Comparison of ENCODE assay signal across 8 mouse cellular contexts in genomic region chr16:93831627-93832395, GRCm38 (mm10). TPM values are rescaled to one million over a fixed set of nuclear protein-coding genes. Genes with fewer than 3 reads are reported as not detected.
A peak's percentile ranks its signal among the peaks of the same experiment; 100 is the strongest.
DNase-seq lines count a peak whose midpoint lies in the region; ATAC-seq and TF ChIP-seq lines count a peak whose summit lies in the region.

Gene Morc3 (plus strand): TSS chr16:93832121.

- peak; percentile 98 for ATAC-seq in forebrain, embryonic 12.5 days (ENCODE audit: low FRiP score)
- peak; percentile 97 for ATAC-seq in heart, postnatal 0 days (ENCODE audit: insufficient read depth, low read depth)
- ATAC-seq in liver, embryonic 16.5 days (ENCODE audit: low read depth), result peak; percentile 95
- ATAC-seq in neural tube, embryonic 13.5 days (ENCODE audit: low read depth), result peak; percentile 96

- no peak for TF ChIP-seq CTCF in E14TG2a.4 (conservative IDR thresholded peaks at IDR 0.05; ENCODE audit: low read length)
- no peak for TF ChIP-seq CTCF in heart, postnatal 0 days (IDR thresholded peaks at IDR 0.05; ENCODE audit: low read depth)
- no peak for TF ChIP-seq CTCF in testis, adult 2 months (IDR thresholded peaks at IDR 0.05; ENCODE audit: control insufficient read depth, insufficient read depth, insufficient replicate concordance, low read depth, low read length)

- TF ChIP-seq EP300 in heart, postnatal 0 days (IDR thresholded peaks at IDR 0.05; ENCODE audit: low read depth), result 0 out of 2 replicates have a peak, but pooled peaks have one; percentile 51

- peaks cover 14% of the 10 kb centered on the region for H3K9me3 ChIP-seq in E14TG2a.4 (ENCODE audit: low read length)
- H3K9me3 ChIP-seq in forebrain, embryonic 12.5 days, result no peaks in the 10 kb centered on the region
- H3K9me3 ChIP-seq in heart, postnatal 0 days (replicated peaks; ENCODE audit: control insufficient read depth, low read length), result no peaks in the 10 kb centered on the region
- no peaks in the 10 kb centered on the region for H3K9me3 ChIP-seq in liver, embryonic 16.5 days (replicated peaks; ENCODE audit: control insufficient read depth, low read length)
- H3K9me3 ChIP-seq in neural tube, embryonic 13.5 days, result no peaks in the 10 kb centered on the region

- DNase-seq in c-Kit-positive CD71-positive TER-119-positive erythroid progenitor cells, embryonic 14.5 days (ENCODE audit: low spot score), result peak; percentile 100
- DNase-seq in heart, postnatal 0 days (ENCODE audit: low spot score), result peak; percentile 98
- peak; percentile 100 for DNase-seq in kidney, postnatal 4 days

- H3K36me3 ChIP-seq in E14TG2a.4 (ENCODE audit: insufficient read depth, low read length), result peaks cover 41% of the 10 kb centered on the region
- no peaks in the 10 kb centered on the region; the same call in 1 of the 2 replicates for H3K36me3 ChIP-seq in forebrain, embryonic 12.5 days (replicated peaks)
- no peaks in the 10 kb centered on the region for H3K36me3 ChIP-seq in heart, postnatal 0 days (replicated peaks; ENCODE audit: control insufficient read depth, insufficient read depth, low read length)
- no peaks in the 10 kb centered on the region for H3K36me3 ChIP-seq in liver, embryonic 16.5 days (ENCODE audit: control insufficient read depth, insufficient read depth)
- H3K36me3 ChIP-seq in neural tube, embryonic 13.5 days, result no peaks in the 10 kb centered on the region
- H3K36me3 ChIP-seq in testis, adult 2 months (ENCODE audit: control insufficient read depth, insufficient read depth, low read length), result no peaks in the 10 kb centered on the region

- H3K4me1 ChIP-seq in E14TG2a.4 (replicated peaks; ENCODE audit: low read depth, low read length), result peaks cover 66% of the 10 kb centered on the region
- peaks cover 13% of the 10 kb centered on the region for H3K4me1 ChIP-seq in forebrain, embryonic 12.5 days
- H3K4me1 ChIP-seq in heart, postnatal 0 days (ENCODE audit: control insufficient read depth, insufficient read depth), result peaks cover 15% of the 10 kb centered on the region
- H3K4me1 ChIP-seq in liver, embryonic 16.5 days (ENCODE audit: control insufficient read depth, low read depth, low read length), result peaks cover 27% of the 10 kb centered on the region
- peaks cover 20% of the 10 kb centered on the region for H3K4me1 ChIP-seq in neural tube, embryonic 13.5 days (replicated peaks)
- peaks cover 9% of the 10 kb centered on the region for H3K4me1 ChIP-seq in testis, adult 2 months (ENCODE audit: control insufficient read depth, insufficient read depth, low read length)

- no peaks in the 10 kb centered on the region for H3K27me3 ChIP-seq in E14TG2a.4 (ENCODE audit: insufficient read depth, low read length)
- 0 out of 2 replicates have a peak, but pooled peaks cover 4% of the 10 kb centered on the region for H3K27me3 ChIP-seq in forebrain, embryonic 12.5 days
- H3K27me3 ChIP-seq in heart, postnatal 0 days (ENCODE audit: control insufficient read depth, insufficient read depth, low read length), result no peaks in the 10 kb centered on the region
- no peaks in the 10 kb centered on the region for H3K27me3 ChIP-seq in liver, embryonic 16.5 days (ENCODE audit: control insufficient read depth, insufficient read depth, low read depth, low read length)
- H3K27me3 ChIP-seq in neural tube, embryonic 13.5 days, result no peaks in the 10 kb centered on the region
- H3K27me3 ChIP-seq in testis, adult 2 months (ENCODE audit: control insufficient read depth, insufficient read depth, low read length), result no peaks in the 10 kb centered on the region

- TF ChIP-seq POLR2A in testis, adult 2 months (IDR thresholded peaks at IDR 0.05; ENCODE audit: control insufficient read depth, low read depth, low read length), result peak; percentile 100

- H3K9ac ChIP-seq in forebrain, embryonic 12.5 days, result peak within 1 kb of the TSS; percentile 97
- peak within 1 kb of the TSS; percentile 95 for H3K9ac ChIP-seq in heart, postnatal 0 days (replicated peaks; ENCODE audit: low read depth, low read length)
- peak within 1 kb of the TSS; percentile 94 for H3K9ac ChIP-seq in liver, embryonic 16.5 days (ENCODE audit: low read depth, low read length)
- H3K9ac ChIP-seq in neural tube, embryonic 13.5 days, result peak within 1 kb of the TSS; percentile 95

- 12% methylated on average over 53 of the region's 55 CpGs for WGBS in forebrain, embryonic 12.5 days
- WGBS in heart, postnatal 0 days, result 12% methylated on average over 52 of the region's 55 CpGs
- WGBS in liver, embryonic 16.5 days (ENCODE audit: insufficient replicate concordance), result 12% methylated on average over 55 of the region's 55 CpGs
- WGBS in neural tube, embryonic 13.5 days, result 11% methylated on average over 54 of the region's 55 CpGs

- peak within 1 kb of the TSS; percentile 77 for H3K4me2 ChIP-seq in forebrain, embryonic 12.5 days
- peak within 1 kb of the TSS; percentile 92 for H3K4me2 ChIP-seq in heart, postnatal 0 days (ENCODE audit: low read depth, low read length)
- peak within 1 kb of the TSS; percentile 89 for H3K4me2 ChIP-seq in liver, embryonic 16.5 days (ENCODE audit: low read depth, low read length)
- H3K4me2 ChIP-seq in neural tube, embryonic 13.5 days, result peak within 1 kb of the TSS; percentile 87

- peak within 1 kb of the TSS; percentile 90 for H3K27ac ChIP-seq in forebrain, embryonic 12.5 days
- peak within 1 kb of the TSS; percentile 98 for H3K27ac ChIP-seq in heart, postnatal 0 days (ENCODE audit: low read depth)
- H3K27ac ChIP-seq in liver, embryonic 16.5 days (ENCODE audit: low read length), result peak within 1 kb of the TSS; percentile 96
- peak within 1 kb of the TSS; percentile 98 for H3K27ac ChIP-seq in neural tube, embryonic 13.5 days (replicated peaks)
- H3K27ac ChIP-seq in testis, adult 2 months (ENCODE audit: control insufficient read depth, insufficient read depth, low read depth, low read length), result peak within 1 kb of the TSS; percentile 98

- H3K4me3 ChIP-seq in E14TG2a.4 (replicated peaks; ENCODE audit: low read length), result peak within 1 kb of the TSS; percentile 97
- H3K4me3 ChIP-seq in forebrain, embryonic 12.5 days (replicated peaks), result peak within 1 kb of the TSS; percentile 98
- peak within 1 kb of the TSS; percentile 78 for H3K4me3 ChIP-seq in heart, postnatal 0 days (ENCODE audit: low read depth, low read length)
- peak within 1 kb of the TSS; percentile 90 for H3K4me3 ChIP-seq in liver, embryonic 16.5 days (ENCODE audit: low read depth, low read length)
- H3K4me3 ChIP-seq in neural tube, embryonic 13.5 days, result peak within 1 kb of the TSS; percentile 99
- peak within 1 kb of the TSS; percentile 96 for H3K4me3 ChIP-seq in testis, adult 2 months (ENCODE audit: control insufficient read depth, low read depth, low read length)

RNA-seq across cellular contexts. Expression of gene Morc3, which starts in this region (rescaled TPM):
- 33.6 and 34.6 TPM in 2 replicates for polyA plus RNA-seq in forebrain, embryonic 12.5 days (2016; fragmentation: Nextera tagmentation; extraction: Ambion mirVana)
- 35.5 and 38.8 TPM in 2 replicates for total RNA-seq in heart, postnatal 0 days (2014; rRNA removed; ENCODE audit: low replicate concordance)
- 14.7 and 20.2 TPM in 2 replicates for polyA plus RNA-seq in heart, postnatal 0 days (2015; fragmentation: Nextera tagmentation; extraction: Ambion mirVana)
- 15.7 and 16.4 TPM in 2 replicates for polyA plus RNA-seq in liver, embryonic 16.5 days (2015; fragmentation: Nextera tagmentation; extraction: Ambion mirVana)
- polyA plus RNA-seq in neural tube, embryonic 13.5 days (2015; fragmentation: Nextera tagmentation; extraction: Ambion mirVana), result 29.9 and 31.2 TPM in 2 replicates
- 9.6 and 11.6 TPM in 2 replicates for polyA plus RNA-seq in testis, adult 2 months (2012; rRNA removed)

Comparison
In these comparisons a context has a peak if more than half of its experiments do, and no peak if none do; other contexts are left out.
1. Peak in every context shown above with its lines: DNase-seq, ATAC-seq, H3K4me3 ChIP-seq and H3K27ac ChIP-seq.